Mouse (Mus musculus) adrenal gland, adult 18-20 months (tissue): ENCODE data around the gene Spsb3. TPM values are rescaled to one million over a fixed set of nuclear protein-coding genes. Genes with fewer than 3 reads are reported as not detected.

Source experiments
- DNase-seq, 2 experiments: peaks; one replicate each; pipeline ENCODE4 v3.0.0; 2021 to 2022; ENCODE audit warnings: low spot score in 2 of 2
- total RNA-seq, 2 experiments: library from RNA; stranded (reverse); gene quantifications; 1 replicate in 1 of 2; 2 replicates in 1 of 2; pipeline ENCODE4 v1.2.3; 2021

Spsb3 gene
- total RNA-seq, 2 experiments from 2014 or later: 33.0 to 33.9 TPM

- DNase-seq: no peak
Measured at GRCm38 (mm10) chr17:24873695-24874404, 12.6 kb upstream of the Spsb3 start.

- DNase-seq: no peak
Measured at GRCm38 (mm10) chr17:24874405-24874745, 12.1 kb upstream of the Spsb3 start.

- DNase-seq: no peak
Measured at GRCm38 (mm10) chr17:24874989-24875388, 11.5 kb upstream of the Spsb3 start.

- peak in 1 of 2 experiments; percentile 18 for DNase-seq
Measured at GRCm38 (mm10) chr17:24877336-24878116, 8.9 kb upstream of the Spsb3 start.

GRCm38 (mm10) chr17:24878117-24878397 is 8.4 kb upstream of the Spsb3 start:
- peak in 1 of 2 experiments; percentile 30 for DNase-seq

- peak in 1 of 2 experiments; percentile 18 for DNase-seq
Measured at GRCm38 (mm10) chr17:24878531-24878930, 7.9 kb upstream of the Spsb3 start.

GRCm38 (mm10) chr17:24881738-24882440 is 4.6 kb upstream of the Spsb3 start:
- no peak for DNase-seq

- no peak for DNase-seq
Measured at GRCm38 (mm10) chr17:24884391-24884790, 2.1 kb upstream of the Spsb3 start.

- DNase-seq: no peak
Measured at GRCm38 (mm10) chr17:24885356-24886133, 898 bp upstream of the Spsb3 start.

GRCm38 (mm10) chr17:24886932-24887271 is 459 bp downstream of the Spsb3 start:
- no peak for DNase-seq

- peak in 1 of 2 experiments; percentile 25 for DNase-seq
Measured at GRCm38 (mm10) chr17:24887291-24888080, 1.0 kb downstream of the Spsb3 start.

- DNase-seq: peak in 1 of 2 experiments; percentile 20
Measured at GRCm38 (mm10) chr17:24888862-24889261, 2.4 kb downstream of the Spsb3 start.

- DNase-seq: peak in 1 of 2 experiments; percentile 26
Measured at GRCm38 (mm10) chr17:24890151-24891092, 4.0 kb downstream of the Spsb3 start.

- peak in 1 of 2 experiments; percentile 19 for DNase-seq
Measured at GRCm38 (mm10) chr17:24891321-24891720, 4.9 kb downstream of the Spsb3 start.

GRCm38 (mm10) chr17:24892785-24893184 is 6.3 kb downstream of the Spsb3 start:
- peak in 1 of 2 experiments; percentile 20 for DNase-seq

GRCm38 (mm10) chr17:24893276-24893675 is 6.8 kb downstream of the Spsb3 start:
- DNase-seq: no peak

GRCm38 (mm10) chr17:24894061-24894994 is 7.9 kb downstream of the Spsb3 start:
- DNase-seq: no peak

GRCm38 (mm10) chr17:24894995-24895547 is 8.6 kb downstream of the Spsb3 start, which contains the start of the genes Eme2 and Mrps34:
TSS of gene Eme2 (minus strand) at chr17:24895087.
TSS of gene Mrps34 (plus strand) at chr17:24895116.
- peak; percentile 73 to 75 for DNase-seq
